Mouse (Mus musculus): Measurements from ENCODE around the gene Olfr750. TPM values are rescaled to one million over a fixed set of nuclear protein-coding genes. Genes with fewer than 3 reads are reported as not detected.
A peak's percentile ranks its signal among the peaks of the same experiment; 100 is the strongest.

Olfr750 gene
- total RNA-seq (2021): not detected

- no peak for DNase-seq
- intact Hi-C loops (cut with DNase I): no loop called here
Observed at GRCm38 (mm10) chr14:51074335-51074734, at the start of gene Olfr750. Gene Olfr750 (minus strand): TSS chr14:51074435.

- no peak for DNase-seq
- intact Hi-C loops (cut with DNase I): no loop called here
Observed at GRCm38 (mm10) chr14:51113916-51114560, 39.8 kb upstream of the Olfr750 start, which contains the start of gene Eddm3b. Gene Eddm3b (plus strand): TSS chr14:51114426.

GRCm38 (mm10) chr14:51113476-51113875 lies 39.2 kb upstream of the Olfr750 start:
- no peak for DNase-seq
- intact Hi-C loops (cut with DNase I): no loop called here

- DNase-seq: no peak
- intact Hi-C loops (cut with DNase I): no loop called here
Observed at GRCm38 (mm10) chr14:51111966-51112365, 37.7 kb upstream of the Olfr750 start.

GRCm38 (mm10) chr14:51106449-51106967 lies 32.3 kb upstream of the Olfr750 start:
- intact Hi-C loops (cut with DNase I): loop anchor here (2.0 kb wide), 1 partner anchor 64 kb away; no protein-coding TSS in a partner anchor
- no peak for DNase-seq

- intact Hi-C loops (cut with DNase I): loop anchor here (2.0 to 5.0 kb wide), 2 partner anchors 158 to 378 kb away; no protein-coding TSS in a partner anchor
- no peak for DNase-seq
Observed at GRCm38 (mm10) chr14:51104366-51104765, 30.1 kb upstream of the Olfr750 start.

- intact Hi-C loops (cut with DNase I): loop anchor here (2.0 to 5.0 kb wide), 3 partner anchors 138 to 379 kb away; no protein-coding TSS in a partner anchor
- DNase-seq: peak; percentile 71 to 83
Observed at GRCm38 (mm10) chr14:51103217-51103616, 29.0 kb upstream of the Olfr750 start.

GRCm38 (mm10) chr14:51101284-51101683 lies 27.0 kb upstream of the Olfr750 start:
- no peak for DNase-seq
- intact Hi-C loops (cut with DNase I): loop anchor here (5.0 kb wide), 1 partner anchor 381 kb away; no protein-coding TSS in a partner anchor

GRCm38 (mm10) chr14:51098921-51099320 lies 24.7 kb upstream of the Olfr750 start:
- intact Hi-C loops (cut with DNase I): loop anchor here (1.0 to 5.0 kb wide), 3 partner anchors 73 to 783 kb away; partner anchors contain the start of gene Mettl17
- no peak for DNase-seq

- intact Hi-C loops (cut with DNase I): loop anchor here (1.0 to 5.0 kb wide), 3 partner anchors 72 to 784 kb away; partner anchors contain the start of gene Mettl17
Observed at GRCm38 (mm10) chr14:51098300-51098699, 24.1 kb upstream of the Olfr750 start.

GRCm38 (mm10) chr14:51095736-51096524 lies 21.7 kb upstream of the Olfr750 start:
- no peak for DNase-seq
- intact Hi-C loops (cut with DNase I): loop anchor here (5.0 kb wide), 1 partner anchor 786 kb away; the partner anchor contains the start of gene Mettl17

More at GRCm38 (mm10) chr14:51098300-51098699, 24.1 kb upstream of the Olfr750 start:
- DNase-seq: peak; percentile 63 to 72

- intact Hi-C loops (cut with DNase I): loop anchor here (5.0 kb wide), 1 partner anchor 787 kb away; the partner anchor contains the start of gene Mettl17
- no peak for DNase-seq
Observed at GRCm38 (mm10) chr14:51094921-51095320, 20.7 kb upstream of the Olfr750 start.

GRCm38 (mm10) chr14:51094096-51094875 lies 20.1 kb upstream of the Olfr750 start:
- peak; percentile 33 to 44 for DNase-seq
- intact Hi-C loops (cut with DNase I): no loop called here

GRCm38 (mm10) chr14:51093496-51093895 lies 19.3 kb upstream of the Olfr750 start:
- DNase-seq: peak in 1 of 2 experiments; percentile 62
- intact Hi-C loops (cut with DNase I): no loop called here

- intact Hi-C loops (cut with DNase I): no loop called here
- DNase-seq: no peak
Observed at GRCm38 (mm10) chr14:51092073-51092620, 17.9 kb upstream of the Olfr750 start.

GRCm38 (mm10) chr14:51090921-51091900 lies 17.0 kb upstream of the Olfr750 start, which contains the start of the genes Rnase4 and Ang:
Gene Rnase4 (plus strand): TSS chr14:51091077.
Gene Ang (plus strand): TSS chr14:51091150.
- intact Hi-C loops (cut with DNase I): loop anchor here (2.0 kb wide), 1 partner anchor 290 kb away; no protein-coding TSS in a partner anchor
- peak; percentile 68 to 78 for DNase-seq

- intact Hi-C loops (cut with DNase I): loop anchor here (2.0 kb wide), 1 partner anchor 289 kb away; no protein-coding TSS in a partner anchor
- peak; percentile 88 to 89 for DNase-seq
Observed at GRCm38 (mm10) chr14:51090077-51090781, 16.0 kb upstream of the Olfr750 start.
